Mouse (Mus musculus): Measurements from ENCODE around the gene Thada. TPM values are rescaled to one million over a fixed set of nuclear protein-coding genes. Genes with fewer than 3 reads are reported as not detected.

Thada gene
- polyA plus RNA-seq, 1 experiment: 5.3 TPM

DNA sequence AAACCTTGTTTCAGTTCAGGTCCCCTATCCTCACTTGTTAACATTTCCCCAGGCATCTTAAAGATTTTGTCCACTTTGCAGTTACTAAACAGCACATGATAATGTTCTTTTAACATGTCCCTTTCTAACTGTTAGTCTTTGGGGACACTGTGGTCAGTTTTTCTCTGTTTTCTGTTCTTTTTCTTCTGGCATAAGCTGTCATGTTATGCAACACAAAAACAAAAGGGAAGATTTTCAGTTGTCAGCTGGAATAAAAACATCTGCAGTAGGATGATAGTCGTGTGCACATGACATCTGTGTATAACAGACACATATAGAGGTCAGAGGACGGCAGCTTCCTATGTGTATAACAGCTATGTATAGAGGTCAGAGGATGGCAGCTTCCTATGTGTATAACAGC, 39.9 kb upstream of the Thada start:
- 47% methylated on average over 2 of the region's 2 CpGs for WGBS
- H3K4me1 ChIP-seq (ENCODE audit: control insufficient read depth, insufficient read depth, low read length): no peaks in the 10 kb centered on the region; the same call in 1 of the 2 replicates
- H3K27ac ChIP-seq (ENCODE audit: control insufficient read depth, insufficient read depth, low read depth, low read length, poor library complexity): no peak overlapping the region
- no peak overlapping the region for H3K4me3 ChIP-seq (replicated peaks; ENCODE audit: control insufficient read depth, low read depth, low read length)
- TF ChIP-seq CTCF (IDR thresholded peaks at IDR 0.05; ENCODE audit: control insufficient read depth, insufficient read depth, low read length): no peak
- TF ChIP-seq POLR2A (IDR thresholded peaks at IDR 0.05; ENCODE audit: borderline replicate concordance, control insufficient read depth, low read depth, low read length): no peak

DNA sequence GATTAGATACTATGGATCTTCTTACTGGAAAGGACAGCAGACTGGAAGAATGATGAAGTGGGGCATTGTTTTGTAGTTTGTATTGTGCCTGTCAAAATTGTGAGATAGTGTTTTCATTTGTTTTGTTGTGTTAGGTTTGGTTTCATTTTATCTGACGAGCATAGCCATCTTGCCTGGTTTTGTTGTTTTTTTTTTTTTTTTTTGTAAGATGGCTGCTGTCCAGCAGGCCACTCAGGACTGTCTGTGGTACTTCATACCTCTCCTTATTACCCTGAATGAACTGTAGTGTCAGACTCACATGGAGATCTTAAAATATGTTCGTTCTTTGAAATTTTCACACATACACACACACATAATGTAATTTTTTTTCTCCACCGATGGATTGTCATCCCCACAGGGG, 36.3 kb upstream of the Thada start:
- TF ChIP-seq CTCF (IDR thresholded peaks at IDR 0.05; ENCODE audit: control insufficient read depth, insufficient read depth, low read length): no peak
- TF ChIP-seq POLR2A (IDR thresholded peaks at IDR 0.05; ENCODE audit: borderline replicate concordance, control insufficient read depth, low read depth, low read length): no peak
- Histone ChIP-seq H3K4me3 (replicated peaks; ENCODE audit: control insufficient read depth, low read depth, low read length) (no peak overlapping the region), H3K4me1 (ENCODE audit: control insufficient read depth, insufficient read depth, low read length) (no peaks in the 10 kb centered on the region), H3K27ac (ENCODE audit: control insufficient read depth, insufficient read depth, low read depth, low read length, poor library complexity) (no peak overlapping the region)
- WGBS: 73% methylated on average over 3 of the region's 3 CpGs

GRCm38 (mm10) chr17:84498639-84499038, 32.6 kb upstream of the Thada start:
- 77% methylated on average over 5 of the region's 5 CpGs for WGBS
- Histone ChIP-seq H3K4me1 (ENCODE audit: control insufficient read depth, insufficient read depth, low read length) (no peaks in the 10 kb centered on the region), H3K4me3 (replicated peaks; ENCODE audit: control insufficient read depth, low read depth, low read length) (no peak overlapping the region), H3K27ac (ENCODE audit: control insufficient read depth, insufficient read depth, low read depth, low read length, poor library complexity) (no peak overlapping the region)
- TF ChIP-seq POLR2A (IDR thresholded peaks at IDR 0.05; ENCODE audit: borderline replicate concordance, control insufficient read depth, low read depth, low read length) (no peak), CTCF (IDR thresholded peaks at IDR 0.05; ENCODE audit: control insufficient read depth, insufficient read depth, low read length) (no peak)

- H3K4me1 ChIP-seq (ENCODE audit: control insufficient read depth, insufficient read depth, low read length): no peaks in the 10 kb centered on the region
- no peak overlapping the region for H3K4me3 ChIP-seq (replicated peaks; ENCODE audit: control insufficient read depth, low read depth, low read length)
- 69% methylated on average over 3 of the region's 3 CpGs for WGBS
- TF ChIP-seq CTCF (IDR thresholded peaks at IDR 0.05; ENCODE audit: control insufficient read depth, insufficient read depth, low read length) (no peak), POLR2A (IDR thresholded peaks at IDR 0.05; ENCODE audit: borderline replicate concordance, control insufficient read depth, low read depth, low read length) (no peak)
- H3K27ac ChIP-seq (ENCODE audit: control insufficient read depth, insufficient read depth, low read depth, low read length, poor library complexity): no peak overlapping the region
These were observed 32.1 kb upstream of the Thada start for GRCm38 (mm10) chr17:84497972-84498604.

DNA sequence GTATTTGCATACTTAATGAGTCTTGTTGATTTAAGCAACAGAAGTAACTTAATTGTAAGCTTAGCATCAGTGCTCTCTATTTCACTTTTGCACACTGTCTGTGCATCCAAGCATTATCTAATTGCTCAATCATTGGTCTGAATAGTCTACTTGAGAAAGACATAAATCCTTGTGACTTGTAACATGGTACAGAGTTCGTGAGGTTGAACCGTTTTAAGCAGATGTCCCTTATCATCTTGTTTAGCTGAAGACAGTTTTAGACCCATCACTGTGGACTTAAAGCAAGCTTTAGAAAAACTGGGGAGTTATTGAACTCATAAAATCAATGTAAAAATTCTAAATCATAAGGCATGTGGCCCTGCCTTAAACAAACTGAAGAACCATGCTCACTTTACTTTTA, 31.6 kb upstream of the Thada start:
- WGBS: 70% methylated on average over 2 of the region's 2 CpGs
- TF ChIP-seq POLR2A (IDR thresholded peaks at IDR 0.05; ENCODE audit: borderline replicate concordance, control insufficient read depth, low read depth, low read length): no peak
- TF ChIP-seq CTCF (IDR thresholded peaks at IDR 0.05; ENCODE audit: control insufficient read depth, insufficient read depth, low read length): no peak
- Histone ChIP-seq H3K4me3 (replicated peaks; ENCODE audit: control insufficient read depth, low read depth, low read length) (no peak overlapping the region), H3K4me1 (ENCODE audit: control insufficient read depth, insufficient read depth, low read length) (no peaks in the 10 kb centered on the region), H3K27ac (ENCODE audit: control insufficient read depth, insufficient read depth, low read depth, low read length, poor library complexity) (no peak overlapping the region)

GRCm38 (mm10) chr17:84497026-84497425, 31.0 kb upstream of the Thada start:
- Histone ChIP-seq H3K27ac (ENCODE audit: control insufficient read depth, insufficient read depth, low read depth, low read length, poor library complexity) (no peak overlapping the region), H3K4me3 (replicated peaks; ENCODE audit: control insufficient read depth, low read depth, low read length) (no peak overlapping the region), H3K4me1 (ENCODE audit: control insufficient read depth, insufficient read depth, low read length) (no peaks in the 10 kb centered on the region)
- 85% methylated on average over 5 of the region's 5 CpGs for WGBS
- TF ChIP-seq CTCF (IDR thresholded peaks at IDR 0.05; ENCODE audit: control insufficient read depth, insufficient read depth, low read length) (no peak), POLR2A (IDR thresholded peaks at IDR 0.05; ENCODE audit: borderline replicate concordance, control insufficient read depth, low read depth, low read length) (no peak)

GRCm38 (mm10) chr17:84492255-84492880, 26.4 kb upstream of the Thada start:
- TF ChIP-seq POLR2A (IDR thresholded peaks at IDR 0.05; ENCODE audit: borderline replicate concordance, control insufficient read depth, low read depth, low read length) (no peak), CTCF (IDR thresholded peaks at IDR 0.05; ENCODE audit: control insufficient read depth, insufficient read depth, low read length) (no peak)
- no peaks in the 10 kb centered on the region for H3K4me1 ChIP-seq (ENCODE audit: control insufficient read depth, insufficient read depth, low read length)

GRCm38 (mm10) chr17:84487415-84487814, 21.4 kb upstream of the Thada start:
- H3K4me3 ChIP-seq (replicated peaks; ENCODE audit: control insufficient read depth, low read depth, low read length): no peak overlapping the region
- no peaks in the 10 kb centered on the region for H3K4me1 ChIP-seq (ENCODE audit: control insufficient read depth, insufficient read depth, low read length)
- no peak overlapping the region for H3K27ac ChIP-seq (ENCODE audit: control insufficient read depth, insufficient read depth, low read depth, low read length, poor library complexity)
- WGBS: 70% methylated on average over 2 of the region's 2 CpGs
- TF ChIP-seq CTCF (IDR thresholded peaks at IDR 0.05; ENCODE audit: control insufficient read depth, insufficient read depth, low read length) (no peak), POLR2A (IDR thresholded peaks at IDR 0.05; ENCODE audit: borderline replicate concordance, control insufficient read depth, low read depth, low read length) (no peak)

More at GRCm38 (mm10) chr17:84492255-84492880, 26.4 kb upstream of the Thada start:
- 61% methylated on average over 5 of the region's 5 CpGs for WGBS
- Histone ChIP-seq H3K27ac (ENCODE audit: control insufficient read depth, insufficient read depth, low read depth, low read length, poor library complexity) (no peak overlapping the region), H3K4me3 (replicated peaks; ENCODE audit: control insufficient read depth, low read depth, low read length) (no peak overlapping the region)

Measured in bone marrow, adult 2 months (tissue).